Mouse (Mus musculus) activated CD4-positive, CD25-positive, alpha-beta regulatory T cell, adult 9 weeks (primary cell): ENCODE results near the gene Prkra. TPM values are rescaled to one million over a fixed set of nuclear protein-coding genes. Genes with fewer than 3 reads are reported as not detected.

ENCODE experiments used
- polyA plus RNA-seq: library from polyadenylated mRNA; unstranded; fragments of 100-300 nt; shearing (Covaris generic); gene quantifications from one replicate; pipeline ENCODE4 v1.2.1, GENCODE M21; 2017

Prkra gene
- polyA plus RNA-seq = 10.7 TPM

GRCm38 (mm10) chr2:76647883-76648570, at the start of gene Prkra, which contains the start of gene Pjvk:
Gene Prkra (minus strand): TSS chr2:76648015.
Gene Pjvk (plus strand): TSS chr2:76648476.

GRCm38 (mm10) chr2:76674725-76675427, 27.1 kb upstream of the Prkra start, which contains the start of gene Plekha3:
Gene Plekha3 (plus strand): TSS chr2:76675281.

GRCm38 (mm10) chr2:76672966-76673392, 25.2 kb upstream of the Prkra start, which contains the start of gene Fkbp7:
Gene Fkbp7 (minus strand): TSS chr2:76673116.

Other genes with a start within 250 kb of the Prkra start
- 0.59 TPM for gene Osbpl6, start 241.5 kb downstream of the Prkra start, polyA plus RNA-seq
- not detected for gene Pjvk, start 461 bp upstream of the Prkra start, polyA plus RNA-seq
- gene Fkbp7, start 25.1 kb upstream of the Prkra start, polyA plus RNA-seq = 3.3 TPM
- 4.2 TPM for gene Plekha3, start 27.3 kb upstream of the Prkra start, polyA plus RNA-seq